Mouse (Mus musculus): ENCODE results near the gene Slc22a2. TPM values are rescaled to one million over a fixed set of nuclear protein-coding genes. Genes with fewer than 3 reads are reported as not detected.

Gene Slc22a2
- total RNA-seq, 2 experiments from 2014 or later, result 0.75 to 0.84 TPM

- intact Hi-C loops (cut with DNase I), result no loop called here
- no peak for DNase-seq (ENCODE audit: low spot score in 2 of 2)
Measured at GRCm38 (mm10) chr17:12627983-12628382, 44.1 kb downstream of the Slc22a2 start.

- intact Hi-C loops (cut with DNase I), result no loop called here
Measured at GRCm38 (mm10) chr17:12630976-12631730, 47.2 kb downstream of the Slc22a2 start.

GRCm38 (mm10) chr17:12631771-12632600 lies 48.1 kb downstream of the Slc22a2 start:
- intact Hi-C loops (cut with DNase I), result no loop called here
- DNase-seq (ENCODE audit: low spot score in 2 of 2), result no peak

More at GRCm38 (mm10) chr17:12630976-12631730, 47.2 kb downstream of the Slc22a2 start:
- DNase-seq (ENCODE audit: low spot score in 2 of 2), result no peak

GRCm38 (mm10) chr17:12634814-12635213 lies 50.9 kb downstream of the Slc22a2 start:
- no peak for DNase-seq (ENCODE audit: low spot score in 2 of 2)
- intact Hi-C loops (cut with DNase I), result no loop called here

GRCm38 (mm10) chr17:12639585-12639984 lies 55.7 kb downstream of the Slc22a2 start:
- intact Hi-C loops (cut with DNase I), result no loop called here
- no peak for DNase-seq (ENCODE audit: low spot score in 2 of 2)

GRCm38 (mm10) chr17:12641087-12641486 lies 57.2 kb downstream of the Slc22a2 start:
- DNase-seq (ENCODE audit: low spot score in 2 of 2), result no peak
- intact Hi-C loops (cut with DNase I), result no loop called here

GRCm38 (mm10) chr17:12645461-12645860 lies 61.5 kb downstream of the Slc22a2 start:
- no peak for DNase-seq (ENCODE audit: low spot score in 2 of 2)
- intact Hi-C loops (cut with DNase I), result no loop called here

- intact Hi-C loops (cut with DNase I), result no loop called here
- DNase-seq (ENCODE audit: low spot score in 2 of 2), result no peak
Measured at GRCm38 (mm10) chr17:12652604-12653003, 68.7 kb downstream of the Slc22a2 start.

GRCm38 (mm10) chr17:12654061-12654460 lies 70.1 kb downstream of the Slc22a2 start:
- intact Hi-C loops (cut with DNase I), result no loop called here
- no peak for DNase-seq (ENCODE audit: low spot score in 2 of 2)

- intact Hi-C loops (cut with DNase I), result no loop called here
- no peak for DNase-seq (ENCODE audit: low spot score in 2 of 2)
Measured at GRCm38 (mm10) chr17:12655826-12656225, 71.9 kb downstream of the Slc22a2 start.

- intact Hi-C loops (cut with DNase I), result no loop called here
- no peak for DNase-seq (ENCODE audit: low spot score in 2 of 2)
Measured at GRCm38 (mm10) chr17:12658784-12659183, 74.9 kb downstream of the Slc22a2 start.

- intact Hi-C loops (cut with DNase I), result no loop called here
- DNase-seq (ENCODE audit: low spot score in 2 of 2), result no peak
Measured at GRCm38 (mm10) chr17:12659233-12659632, 75.3 kb downstream of the Slc22a2 start.

- intact Hi-C loops (cut with DNase I), result loop anchor here (2.0 kb wide), 2 partner anchors 126 to 244 kb away; no protein-coding TSS in a partner anchor
- DNase-seq (ENCODE audit: low spot score in 2 of 2), result no peak
Measured at GRCm38 (mm10) chr17:12660572-12661260, 76.8 kb downstream of the Slc22a2 start.

GRCm38 (mm10) chr17:12664156-12664555 lies 80.2 kb downstream of the Slc22a2 start:
- no peak for DNase-seq (ENCODE audit: low spot score in 2 of 2)
- intact Hi-C loops (cut with DNase I), result no loop called here

GRCm38 (mm10) chr17:12668478-12669362 lies 84.8 kb downstream of the Slc22a2 start:
- intact Hi-C loops (cut with DNase I), result no loop called here
- DNase-seq (ENCODE audit: low spot score in 2 of 2), result no peak

- intact Hi-C loops (cut with DNase I), result no loop called here
- no peak for DNase-seq (ENCODE audit: low spot score in 2 of 2)
Measured at GRCm38 (mm10) chr17:12669363-12669679, 85.4 kb downstream of the Slc22a2 start.

- intact Hi-C loops (cut with DNase I), result no loop called here
- no peak for DNase-seq (ENCODE audit: low spot score in 2 of 2)
Measured at GRCm38 (mm10) chr17:12671029-12671605, 87.2 kb downstream of the Slc22a2 start.

GRCm38 (mm10) chr17:12672285-12672790 lies 88.4 kb downstream of the Slc22a2 start:
- intact Hi-C loops (cut with DNase I), result no loop called here

GRCm38 (mm10) chr17:12673871-12674270 lies 89.9 kb downstream of the Slc22a2 start:
- intact Hi-C loops (cut with DNase I), result no loop called here
- DNase-seq (ENCODE audit: low spot score in 2 of 2), result no peak

More at GRCm38 (mm10) chr17:12672285-12672790, 88.4 kb downstream of the Slc22a2 start:
- DNase-seq (ENCODE audit: low spot score in 2 of 2), result no peak
